Mouse (Mus musculus): ENCODE results near the gene Gm14412. TPM values are rescaled to one million over a fixed set of nuclear protein-coding genes. Genes with fewer than 3 reads are reported as not detected.
"Not testable (repeated sequence)": the region's sequence is repeated elsewhere in the genome, so short reads cannot be mapped to it uniquely, and the experiment has no call there.

The Gm14412 gene
- 1 to 10 TPM; 1.9 to 2.6 TPM for total RNA-seq (2021)
- long read RNA-seq, experiment 1: 0 reads
- long read RNA-seq, experiment 2: 0 reads

DNA sequence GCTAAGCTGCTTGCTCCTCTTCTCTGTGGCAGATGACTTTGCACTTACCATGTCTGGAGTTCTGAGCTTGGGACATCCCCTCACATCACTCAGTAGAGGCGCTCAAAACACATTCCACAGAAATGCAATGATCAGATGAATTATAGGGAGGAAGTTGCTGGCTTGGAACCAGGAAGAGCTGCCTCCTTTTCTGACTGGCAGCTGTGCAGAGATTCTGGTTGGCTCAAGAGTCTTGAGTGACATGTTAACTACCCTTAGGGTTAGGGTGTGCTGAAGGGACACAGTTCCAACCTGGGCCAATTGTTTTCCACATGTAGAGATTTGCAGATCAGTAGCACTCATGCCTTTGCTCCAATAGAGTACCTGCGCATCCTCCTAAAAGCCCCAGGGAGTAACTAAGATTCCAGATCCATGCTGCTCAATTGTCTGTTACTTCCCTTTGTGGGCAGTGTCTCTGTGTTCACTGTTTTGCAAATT lies at the start of gene Gm14412:
TSS of gene Gm14412 (minus strand) at position 51 of the 477 bp plus-strand sequence.
- not testable (repeated sequence) for DNase-seq (ENCODE audit: low spot score in 2 of 2)

- not testable (repeated sequence) for DNase-seq (ENCODE audit: low spot score in 2 of 2)
Observed at GRCm38 (mm10) chr2:177329661-177330292, 5.7 kb upstream of the Gm14412 start.

- peak in 1 of 2 experiments; percentile 26 for DNase-seq (ENCODE audit: low spot score in 2 of 2)
Observed at GRCm38 (mm10) chr2:177321361-177321760, 2.7 kb downstream of the Gm14412 start.

DNA sequence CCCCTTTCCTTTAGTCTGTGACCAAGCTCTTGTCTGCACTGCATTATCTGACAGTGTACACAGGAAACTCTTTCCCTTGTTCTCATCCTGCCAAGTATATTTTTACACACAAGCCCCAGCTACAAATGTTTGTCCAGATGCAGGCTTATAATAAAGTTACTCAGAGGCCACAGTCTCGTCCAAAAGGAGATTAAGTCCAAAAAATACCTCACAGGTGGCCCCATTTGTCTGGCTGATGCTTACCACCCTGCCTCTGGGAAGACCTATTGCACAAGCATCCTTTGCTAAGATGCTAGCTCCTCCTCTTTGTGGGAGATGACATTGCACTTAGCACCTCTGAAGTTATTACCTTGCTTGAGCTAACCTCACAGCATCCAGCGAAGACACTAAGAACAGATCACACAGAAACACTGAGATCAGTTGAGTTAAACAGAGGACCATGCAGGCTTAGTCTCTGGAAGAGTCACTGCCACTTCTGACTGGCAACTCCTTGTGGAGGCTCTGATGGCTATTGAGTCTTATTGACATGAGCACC lies 3.3 kb downstream of the Gm14412 start:
- not testable (repeated sequence) for DNase-seq (ENCODE audit: low spot score in 2 of 2)

DNA sequence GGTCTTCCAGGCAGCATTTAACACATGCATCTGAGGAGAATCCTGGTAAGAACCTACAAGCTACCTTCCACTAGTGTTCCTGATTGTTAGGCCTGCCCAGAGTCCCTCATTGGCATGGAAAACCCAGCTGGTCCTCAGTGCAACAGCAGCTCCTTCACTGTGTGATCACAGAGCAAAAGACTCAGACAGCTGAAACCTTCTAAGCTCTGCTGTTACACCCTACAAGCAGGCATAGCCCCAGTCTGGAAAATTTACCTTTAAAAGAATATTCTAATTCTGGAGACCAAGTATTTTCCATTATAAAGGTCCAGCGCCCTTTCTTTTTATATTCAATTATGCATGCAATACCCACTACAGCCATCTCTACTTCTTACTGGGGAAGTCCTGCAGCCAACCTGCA lies 5.1 kb downstream of the Gm14412 start:
- DNase-seq (ENCODE audit: low spot score in 2 of 2): no peak

- DNase-seq (ENCODE audit: low spot score in 2 of 2): not testable (repeated sequence)
Observed at GRCm38 (mm10) chr2:177309627-177310026, 14.5 kb downstream of the Gm14412 start.

DNA sequence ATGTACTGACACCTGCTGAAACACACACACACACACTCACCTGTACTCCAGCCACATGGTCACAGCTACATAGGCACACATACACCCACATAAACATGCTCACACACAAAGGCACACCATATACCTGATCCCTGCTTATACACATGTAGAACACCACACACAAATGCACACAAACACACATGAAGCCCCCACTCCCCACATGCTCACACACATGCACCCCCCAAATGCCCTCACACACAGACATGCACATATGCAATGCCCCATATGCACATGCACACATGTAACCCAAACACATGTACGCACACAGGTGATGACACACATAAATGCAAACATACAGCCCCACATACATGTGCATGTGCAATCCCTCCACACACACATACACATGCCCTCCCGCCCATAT lies 19.1 kb downstream of the Gm14412 start:
- not testable (repeated sequence) for DNase-seq (ENCODE audit: low spot score in 2 of 2)

GRCm38 (mm10) chr2:177283701-177284100 lies 40.4 kb downstream of the Gm14412 start:
- not testable (repeated sequence) for DNase-seq (ENCODE audit: low spot score in 2 of 2)

DNA sequence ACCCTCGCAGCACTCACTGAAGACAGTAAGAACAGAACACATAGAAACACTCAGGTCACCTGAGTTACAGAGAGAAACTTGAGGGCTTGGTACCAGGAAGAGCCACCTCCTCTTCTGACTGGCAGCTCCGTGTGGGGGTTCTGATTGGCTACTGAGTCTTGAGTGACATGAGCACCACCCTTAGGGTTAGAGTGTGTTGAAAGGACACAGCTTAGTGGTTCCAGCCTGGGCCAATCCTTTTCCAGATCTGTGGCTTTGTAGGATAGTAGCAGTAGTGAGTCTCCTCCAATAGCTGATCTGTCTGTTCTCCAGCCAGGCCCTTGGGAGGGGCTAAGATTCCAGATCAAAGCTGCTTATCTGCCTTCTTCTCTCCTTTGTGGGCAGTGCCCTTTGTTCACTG lies 46.4 kb downstream of the Gm14412 start:
- DNase-seq (ENCODE audit: low spot score in 2 of 2): not testable (repeated sequence)

DNA sequence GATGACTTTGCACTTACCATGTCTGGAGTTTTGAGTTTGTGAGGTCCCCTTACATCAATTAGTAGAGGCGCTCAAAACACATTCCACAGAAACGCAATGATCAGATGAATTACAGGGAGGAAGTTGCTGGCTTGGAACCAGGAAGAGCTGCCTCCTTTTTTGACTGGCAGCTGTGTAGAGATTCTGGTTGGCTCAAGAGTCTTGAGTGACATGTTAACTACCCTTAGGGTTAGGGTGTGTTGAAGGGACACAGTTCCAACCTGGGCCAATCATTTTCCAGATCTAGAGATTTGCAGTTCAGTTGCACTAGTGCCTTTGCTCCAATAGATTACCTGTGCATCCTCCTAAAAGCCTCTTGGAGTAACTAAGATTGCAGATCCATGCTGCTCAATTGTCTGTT lies 51.9 kb downstream of the Gm14412 start:
- not testable (repeated sequence) for DNase-seq (ENCODE audit: low spot score in 2 of 2)

- not testable (repeated sequence) for DNase-seq (ENCODE audit: low spot score in 2 of 2)
Observed at GRCm38 (mm10) chr2:177266936-177267335, 57.2 kb downstream of the Gm14412 start, which contains the start of gene Gm14409. Gene Gm14409 (minus strand): TSS chr2:177267036.

Other genes with a start within 250 kb of the Gm14412 start
- gene Gm14401, start 250.0 kb downstream of the Gm14412 start, total RNA-seq (2021): 1 to 10 TPM in 1 of 2 experiments, under 1 TPM in 1; 0.83 to 1.3 TPM
- 10 to 100 TPM; 27.4 to 38.1 TPM for gene Gm14410, start 117.9 kb downstream of the Gm14412 start, total RNA-seq (2021)
- 1 to 10 TPM in 1 of 2 experiments, under 1 TPM in 1; 0.45 to 1.9 TPM for gene Gm14409, start 57.3 kb downstream of the Gm14412 start, total RNA-seq (2021)
- 10 to 100 TPM; 23.9 to 25.1 TPM for gene Gm14418, start 74.0 kb upstream of the Gm14412 start, total RNA-seq (2021)
- 10 to 100 TPM; 76.6 to 86.1 TPM for gene Zfp970, start 140.4 kb upstream of the Gm14412 start, total RNA-seq (2021)
- gene Gm14403, start 173.9 kb upstream of the Gm14412 start, total RNA-seq (2021): 10 to 100 TPM; 69.3 to 81.1 TPM